Mouse (Mus musculus): ENCODE measurements around the gene St6galnac3. TPM values are rescaled to one million over a fixed set of nuclear protein-coding genes. Genes with fewer than 3 reads are reported as not detected.

St6galnac3 gene
- polyA plus RNA-seq, 1 experiment = 2.5 TPM

DNA sequence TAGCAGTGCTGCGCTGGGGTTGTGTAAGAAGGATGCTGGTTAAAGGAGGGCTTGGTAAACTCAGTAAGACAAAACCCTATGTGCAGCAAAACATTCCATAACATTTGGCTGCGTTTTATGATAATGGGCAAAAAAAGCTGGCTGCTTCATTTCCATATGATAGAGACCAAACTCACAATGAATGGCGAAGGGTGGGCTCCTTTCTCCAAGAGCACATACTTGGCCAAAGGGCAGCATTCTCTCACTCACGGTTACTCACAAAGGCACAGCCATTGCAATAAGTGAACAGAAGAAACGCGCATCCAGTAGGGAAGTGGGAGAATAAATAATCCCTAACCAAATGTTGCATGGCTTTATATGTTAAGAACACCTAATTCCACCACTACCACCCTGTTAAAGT, 437.9 kb downstream of the St6galnac3 start:
- Histone ChIP-seq H3K27ac (ENCODE audit: insufficient read depth, low read length) (no peak overlapping the region), H3K4me1 (ENCODE audit: control insufficient read depth, insufficient read depth, low read length) (peaks cover 1% of the 10 kb centered on the region; the same call in 1 of the 2 replicates), H3K4me3 (ENCODE audit: insufficient read depth, low read length) (no peak overlapping the region)
- no peak for TF ChIP-seq POLR2A (IDR thresholded peaks at IDR 0.05; ENCODE audit: low read depth, low read length)
- no peak for TF ChIP-seq CTCF (IDR thresholded peaks at IDR 0.05; ENCODE audit: borderline replicate concordance, insufficient read depth, low read length)

DNA sequence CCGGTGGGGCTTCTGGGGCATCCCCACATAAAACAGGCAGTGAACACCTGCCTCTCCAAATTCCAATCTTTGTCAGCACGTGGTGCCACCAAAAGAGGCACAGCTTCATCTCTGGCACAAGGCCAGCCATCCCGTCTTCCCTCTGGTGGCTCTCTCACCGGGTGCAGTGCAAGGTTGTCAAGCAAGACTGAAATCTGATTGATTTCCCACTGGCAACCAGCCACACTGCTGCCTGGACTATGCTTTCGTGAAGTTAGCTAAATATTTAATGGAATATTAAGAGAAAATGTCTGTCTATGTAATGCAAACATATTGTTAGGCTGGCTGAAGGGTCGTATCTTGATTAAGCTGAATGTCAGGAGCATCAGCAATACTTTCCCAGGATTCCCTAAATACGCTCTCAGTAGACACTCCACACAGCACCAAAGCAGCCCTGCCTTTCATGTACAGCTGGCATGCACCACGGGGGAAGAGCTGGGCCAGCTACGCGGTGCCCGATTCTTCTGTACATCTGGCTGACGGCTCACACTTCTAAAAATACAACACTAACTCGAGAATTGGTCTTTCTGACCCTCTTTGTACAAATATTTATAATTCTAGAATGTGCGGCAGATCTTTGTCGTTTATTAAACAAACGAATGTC, 442.7 kb downstream of the St6galnac3 start:
- Histone ChIP-seq H3K27ac (ENCODE audit: insufficient read depth, low read length) (no peak overlapping the region), H3K4me3 (ENCODE audit: insufficient read depth, low read length) (no peak overlapping the region), H3K4me1 (ENCODE audit: control insufficient read depth, insufficient read depth, low read length) (peaks cover 10% of the 10 kb centered on the region)
- TF ChIP-seq CTCF (IDR thresholded peaks at IDR 0.05; ENCODE audit: borderline replicate concordance, insufficient read depth, low read length) (no peak), POLR2A (IDR thresholded peaks at IDR 0.05; ENCODE audit: low read depth, low read length) (no peak)

DNA sequence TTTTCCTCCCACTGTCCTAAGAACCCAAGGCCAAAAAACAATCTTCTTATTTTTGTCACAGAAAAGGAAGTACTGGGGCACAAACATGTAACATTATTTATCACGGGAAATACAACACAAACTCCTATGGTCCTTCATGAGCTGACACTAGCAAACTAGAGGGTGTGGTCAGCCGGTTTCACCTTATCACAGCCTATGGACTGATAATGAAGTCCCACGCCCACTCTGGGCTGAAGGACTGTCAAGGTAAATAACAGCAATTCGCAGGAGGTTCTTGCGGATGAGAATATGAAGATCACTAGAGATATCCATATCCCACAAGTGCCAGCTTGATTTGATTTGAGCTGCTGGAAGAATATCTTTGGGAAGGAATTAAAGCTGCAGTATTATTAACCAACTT, 446.7 kb downstream of the St6galnac3 start:
- no peak for TF ChIP-seq CTCF (IDR thresholded peaks at IDR 0.05; ENCODE audit: borderline replicate concordance, insufficient read depth, low read length)
- TF ChIP-seq POLR2A (IDR thresholded peaks at IDR 0.05; ENCODE audit: low read depth, low read length) = no peak
- Histone ChIP-seq H3K27ac (ENCODE audit: insufficient read depth, low read length) (no peak overlapping the region), H3K4me3 (ENCODE audit: insufficient read depth, low read length) (no peak overlapping the region), H3K4me1 (ENCODE audit: control insufficient read depth, insufficient read depth, low read length) (peaks cover 16% of the 10 kb centered on the region)

DNA sequence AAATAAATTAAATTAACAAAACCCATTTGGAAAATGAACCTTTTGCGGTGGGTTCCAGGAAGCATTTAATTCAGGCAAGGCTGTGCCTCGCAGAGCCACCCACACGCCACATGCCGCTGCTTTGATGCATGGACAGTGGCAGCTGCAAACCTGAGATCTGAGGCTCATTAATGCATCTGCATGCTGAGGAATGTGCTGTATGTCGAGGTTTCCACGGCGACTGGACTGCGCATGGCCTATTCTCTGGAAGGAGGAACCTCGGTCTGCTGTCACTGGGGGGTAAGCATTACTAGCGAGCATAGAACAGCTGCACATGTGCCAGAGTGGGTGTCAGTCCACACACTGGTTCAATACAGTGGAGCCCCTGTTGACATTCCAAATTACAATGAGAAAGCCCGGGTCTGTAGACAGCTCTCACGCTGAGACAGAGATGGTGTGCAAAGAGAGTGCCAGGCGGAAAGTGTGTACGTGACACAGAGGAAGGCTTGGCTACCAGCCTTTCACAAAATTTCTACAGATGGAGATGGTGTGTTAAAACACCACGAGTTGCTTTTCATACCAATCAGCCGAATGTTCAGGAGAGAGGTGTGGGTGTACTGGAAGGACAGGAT, 447.5 kb downstream of the St6galnac3 start:
- Histone ChIP-seq H3K4me1 (ENCODE audit: control insufficient read depth, insufficient read depth, low read length) (peaks cover 16% of the 10 kb centered on the region), H3K4me3 (ENCODE audit: insufficient read depth, low read length) (no peak overlapping the region), H3K27ac (ENCODE audit: insufficient read depth, low read length) (no peak overlapping the region)
- no peak for TF ChIP-seq POLR2A (IDR thresholded peaks at IDR 0.05; ENCODE audit: low read depth, low read length)

DNA sequence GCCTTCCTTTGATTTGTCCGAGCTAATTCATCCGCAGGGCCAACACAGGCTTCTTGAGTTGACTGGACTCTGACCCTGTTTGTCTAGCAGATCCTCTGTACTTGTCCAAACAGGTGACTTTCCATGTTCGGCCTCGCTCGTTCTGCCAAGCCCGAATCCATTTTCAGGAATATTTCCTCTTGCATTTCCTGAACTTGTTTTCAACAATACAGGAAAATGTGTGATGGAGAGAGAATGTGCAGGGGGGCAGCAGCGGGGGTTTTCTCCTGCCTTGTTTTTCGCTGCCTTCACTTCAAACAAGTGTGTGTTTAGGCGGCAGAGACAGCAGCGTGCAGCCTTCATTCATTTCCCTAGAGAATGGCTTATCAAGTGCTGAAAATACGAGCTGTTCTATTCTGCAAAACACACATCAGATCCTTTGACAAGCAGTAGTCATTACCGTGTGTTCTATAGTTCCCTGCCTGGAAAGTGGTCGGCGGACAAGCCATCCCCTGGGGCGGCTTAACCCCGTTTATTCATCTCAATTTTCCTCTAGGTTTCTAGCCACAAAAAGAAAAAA, 448.1 kb downstream of the St6galnac3 start:
- Histone ChIP-seq H3K4me1 (ENCODE audit: control insufficient read depth, insufficient read depth, low read length) (peaks cover 13% of the 10 kb centered on the region), H3K27ac (ENCODE audit: insufficient read depth, low read length) (no peak overlapping the region), H3K4me3 (ENCODE audit: insufficient read depth, low read length) (no peak overlapping the region)
- no peak for TF ChIP-seq CTCF (IDR thresholded peaks at IDR 0.05; ENCODE audit: borderline replicate concordance, insufficient read depth, low read length)
- TF ChIP-seq POLR2A (IDR thresholded peaks at IDR 0.05; ENCODE audit: low read depth, low read length) = no peak

DNA sequence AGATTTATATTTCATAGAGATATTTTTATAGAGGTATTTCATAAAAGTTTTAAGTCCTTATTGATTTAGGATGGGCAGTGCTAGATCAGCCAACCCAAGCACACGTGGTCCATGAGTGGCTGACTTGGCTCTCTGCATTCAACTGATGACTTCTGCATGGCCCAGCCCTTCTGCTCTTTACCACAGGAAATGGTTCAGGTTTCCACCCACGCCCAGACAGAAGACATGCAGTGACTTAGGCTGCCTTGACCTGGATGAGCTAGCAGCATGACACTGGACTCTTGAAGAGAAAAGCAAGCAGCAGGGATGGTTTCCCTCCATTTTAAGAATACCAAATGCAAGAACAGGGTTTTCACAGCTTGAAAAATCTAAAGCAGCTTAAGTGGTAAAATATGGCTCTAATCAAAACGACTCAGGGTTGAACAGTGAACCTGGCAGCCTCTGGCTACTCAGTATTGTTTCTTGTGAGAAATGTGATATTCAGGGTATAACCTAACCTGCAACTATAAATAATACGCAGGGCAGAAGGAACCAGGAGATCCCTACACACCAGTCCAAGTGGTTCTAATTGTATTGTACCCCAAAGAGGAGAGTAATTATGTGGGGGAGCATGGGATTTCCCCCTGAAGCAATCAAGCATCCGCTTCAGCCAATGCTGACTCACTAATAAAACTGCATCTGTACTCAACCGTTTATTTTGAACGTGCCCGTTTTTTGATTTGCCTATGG, 448.7 kb downstream of the St6galnac3 start:
- Histone ChIP-seq H3K27ac (ENCODE audit: insufficient read depth, low read length) (no peak overlapping the region), H3K4me3 (ENCODE audit: insufficient read depth, low read length) (no peak overlapping the region), H3K4me1 (ENCODE audit: control insufficient read depth, insufficient read depth, low read length) (peaks cover 12% of the 10 kb centered on the region)
- TF ChIP-seq POLR2A (IDR thresholded peaks at IDR 0.05; ENCODE audit: low read depth, low read length) = no peak
- no peak for TF ChIP-seq CTCF (IDR thresholded peaks at IDR 0.05; ENCODE audit: borderline replicate concordance, insufficient read depth, low read length)

DNA sequence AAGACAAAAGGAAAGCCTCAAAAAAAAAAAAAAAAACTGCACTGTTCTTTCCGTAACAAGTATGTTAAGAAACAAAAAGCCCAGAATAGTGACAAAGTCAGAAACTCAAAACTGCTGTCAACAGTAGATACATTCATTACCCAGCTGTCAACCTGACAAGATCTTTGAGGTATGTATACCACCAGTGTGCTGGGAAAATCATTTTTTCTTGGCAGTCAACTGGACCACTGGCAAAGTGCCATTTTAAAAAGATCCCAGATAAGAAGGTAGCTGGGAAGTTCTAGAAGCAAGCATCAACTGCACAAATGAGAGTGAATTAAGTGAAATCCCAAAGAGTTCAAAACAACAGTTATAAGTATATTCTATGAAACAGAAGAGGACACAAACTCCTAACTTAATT, 452.7 kb downstream of the St6galnac3 start:
- Histone ChIP-seq H3K4me1 (ENCODE audit: control insufficient read depth, insufficient read depth, low read length) (peaks cover 6% of the 10 kb centered on the region; the same call in 1 of the 2 replicates), H3K27ac (ENCODE audit: insufficient read depth, low read length) (no peak overlapping the region), H3K4me3 (ENCODE audit: insufficient read depth, low read length) (no peak overlapping the region)
- TF ChIP-seq POLR2A (IDR thresholded peaks at IDR 0.05; ENCODE audit: low read depth, low read length) = no peak
- TF ChIP-seq CTCF (IDR thresholded peaks at IDR 0.05; ENCODE audit: borderline replicate concordance, insufficient read depth, low read length) = no peak

DNA sequence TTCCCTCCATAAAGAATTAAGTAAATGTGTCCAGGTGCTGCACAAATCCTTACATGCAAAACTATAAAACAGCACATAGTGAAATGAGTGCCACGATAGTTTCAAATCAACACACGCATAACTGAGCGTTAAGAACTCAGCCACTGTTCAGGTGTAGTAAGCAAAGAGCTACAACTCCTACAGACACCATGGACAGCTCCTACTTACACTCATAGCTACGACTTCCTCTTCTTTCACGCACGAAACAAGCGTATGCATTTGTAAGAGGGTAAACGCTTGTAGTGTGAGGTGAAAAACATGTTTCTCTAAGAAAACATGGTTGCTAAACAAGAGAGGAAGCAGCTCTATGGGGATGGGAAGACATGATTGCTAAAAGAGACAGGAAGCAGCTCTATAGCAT, 457.6 kb downstream of the St6galnac3 start:
- TF ChIP-seq POLR2A (IDR thresholded peaks at IDR 0.05; ENCODE audit: low read depth, low read length) = no peak
- TF ChIP-seq CTCF (IDR thresholded peaks at IDR 0.05; ENCODE audit: borderline replicate concordance, insufficient read depth, low read length) = no peak
- H3K27ac ChIP-seq (ENCODE audit: insufficient read depth, low read length) = no peak overlapping the region
- no peak overlapping the region for H3K4me3 ChIP-seq (ENCODE audit: insufficient read depth, low read length)

DNA sequence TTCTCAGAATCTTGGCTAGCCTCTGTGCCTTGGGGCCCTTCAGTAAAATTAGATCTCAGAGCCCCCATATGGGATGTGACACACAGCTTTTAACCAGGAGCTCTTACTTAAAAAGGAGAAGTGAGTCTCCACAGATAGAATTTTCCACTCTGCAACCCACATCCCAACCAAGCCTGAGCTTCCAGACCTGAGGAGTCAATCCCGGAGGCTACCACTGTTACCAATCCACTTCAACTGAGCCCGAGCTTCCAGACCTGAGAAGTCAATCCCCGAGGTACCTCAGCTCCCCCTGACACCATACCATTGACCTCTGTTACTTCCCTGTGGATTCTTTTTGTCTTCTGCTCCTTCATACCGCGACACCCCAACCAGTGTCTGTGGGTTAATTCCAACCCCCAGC, 463.0 kb downstream of the St6galnac3 start:
- no peaks in the 10 kb centered on the region; the same call in 1 of the 2 replicates for H3K4me1 ChIP-seq (ENCODE audit: control insufficient read depth, insufficient read depth, low read length)
- no peak overlapping the region for H3K4me3 ChIP-seq (ENCODE audit: insufficient read depth, low read length)
- TF ChIP-seq CTCF (IDR thresholded peaks at IDR 0.05; ENCODE audit: borderline replicate concordance, insufficient read depth, low read length) (no peak), POLR2A (IDR thresholded peaks at IDR 0.05; ENCODE audit: low read depth, low read length) (no peak)
- H3K27ac ChIP-seq (ENCODE audit: insufficient read depth, low read length) = no peak overlapping the region

More for the DNA sequence above, 457.6 kb downstream of the St6galnac3 start:
- no peaks in the 10 kb centered on the region for H3K4me1 ChIP-seq (ENCODE audit: control insufficient read depth, insufficient read depth, low read length)

Measured in embryonic fibroblast, embryonic 13.5 days (primary cell).